Mouse (Mus musculus) kidney, embryonic 16.5 days (tissue): ENCODE results near the gene Vmn1r72. TPM values are rescaled to one million over a fixed set of nuclear protein-coding genes. Genes with fewer than 3 reads are reported as not detected.
"Not testable (repeated sequence)": the region's sequence is repeated elsewhere in the genome, so short reads cannot be mapped to it uniquely, and the experiment has no call there.

Experiments
- ATAC-seq: fragments of 200-750 bp; cut with Nextera tagmentation; 2 replicates; pipeline ENCODE4 v1.8.0; 2017; ENCODE audit warnings: moderate TSS enrichment; ENCODE audit not compliant: low FRiP score, low TSS enrichment
- H3K27ac ChIP-seq: fragments of 300-500 bp; sonication (generic); 2 replicates; pipeline ENCODE4 v1.5.1; 2014; ENCODE audit warnings: low read length
- H3K27me3 ChIP-seq: fragments of 300-500 bp; sonication (generic); 2 replicates; pipeline ENCODE4 v1.6.1; 2014; ENCODE audit warnings: low read length, control low read depth, mixed read lengths; ENCODE audit not compliant: insufficient read depth
- H3K36me3 ChIP-seq: fragments of 300-500 bp; sonication (generic); 2 replicates; pipeline ENCODE4 v1.6.1; 2014; ENCODE audit warnings: low read length, control low read depth, mixed read lengths; ENCODE audit not compliant: insufficient read depth
- H3K4me1 ChIP-seq: fragments of 300-500 bp; sonication (generic); 2 replicates; pipeline ENCODE4 v1.6.1; 2014; ENCODE audit warnings: low read length, control low read depth, mixed read lengths; ENCODE audit not compliant: insufficient read depth
- H3K4me2 ChIP-seq: fragments of 300-500 bp; sonication (generic); replicated peaks from 2 replicates; pipeline ENCODE4 v1.6.1; 2014; ENCODE audit warnings: low read depth, low read length
- H3K4me3 ChIP-seq: fragments of 300-500 bp; sonication (generic); 2 replicates; pipeline ENCODE4 v1.5.1; 2014; ENCODE audit warnings: mild to moderate bottlenecking, low read length
- H3K9ac ChIP-seq: fragments of 300-500 bp; sonication (generic); replicated peaks from 2 replicates; pipeline ENCODE4 v1.6.1; 2014; ENCODE audit warnings: low read length
- H3K9me3 ChIP-seq: fragments of 300-500 bp; sonication (generic); 2 replicates; pipeline ENCODE4 v1.6.1; 2016; ENCODE audit warnings: low read length, control low read depth
- WGBS: fragments of 180-500 bp; shearing (Covaris S2); extraction: QIAGEN DNeasy Blood & Tissue Kit; methylation state at CpG from one replicate; pipeline ENCODE4 v1.1.7; 2014; 5-methylcytosine and 5-hydroxymethylcytosine counted together
- polyA plus RNA-seq: library from polyadenylated mRNA; unstranded; fragments of >200 nt; fragmentation: Nextera tagmentation; extraction: Ambion mirVana; gene quantifications from 2 replicates; pipeline ENCODE4 v1.2.1, GENCODE M21; 2015

Vmn1r72 gene
- not detected in 2 replicates for polyA plus RNA-seq

DNA sequence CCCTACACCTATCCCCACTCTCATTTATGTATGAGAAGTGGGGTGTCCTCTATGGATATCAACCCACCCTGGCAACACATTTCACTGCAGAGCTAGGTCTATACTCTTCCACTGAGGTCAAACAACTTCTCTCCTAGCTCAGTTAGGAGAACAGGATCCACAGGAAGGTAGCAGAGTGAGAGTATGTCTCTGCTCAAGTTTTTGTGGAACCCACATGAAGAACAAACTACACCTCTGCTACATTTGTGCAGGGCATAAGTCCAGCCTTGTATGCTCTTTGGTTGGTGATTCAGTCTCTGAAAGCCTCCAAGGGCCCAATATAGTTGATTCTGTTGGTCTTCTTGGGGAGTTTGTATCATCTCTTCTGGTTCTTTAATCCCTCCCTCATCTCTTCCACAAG, at the start of gene Vmn1r72:
Gene Vmn1r72 (minus strand): TSS at position 101 of the 400 bp plus-strand sequence.
- not testable (repeated sequence) for H3K36me3 ChIP-seq, H3K4me2 ChIP-seq, H3K4me1 ChIP-seq, ATAC-seq, H3K4me3 ChIP-seq, H3K9me3 ChIP-seq, H3K9ac ChIP-seq, H3K27ac ChIP-seq, H3K27me3 ChIP-seq

DNA sequence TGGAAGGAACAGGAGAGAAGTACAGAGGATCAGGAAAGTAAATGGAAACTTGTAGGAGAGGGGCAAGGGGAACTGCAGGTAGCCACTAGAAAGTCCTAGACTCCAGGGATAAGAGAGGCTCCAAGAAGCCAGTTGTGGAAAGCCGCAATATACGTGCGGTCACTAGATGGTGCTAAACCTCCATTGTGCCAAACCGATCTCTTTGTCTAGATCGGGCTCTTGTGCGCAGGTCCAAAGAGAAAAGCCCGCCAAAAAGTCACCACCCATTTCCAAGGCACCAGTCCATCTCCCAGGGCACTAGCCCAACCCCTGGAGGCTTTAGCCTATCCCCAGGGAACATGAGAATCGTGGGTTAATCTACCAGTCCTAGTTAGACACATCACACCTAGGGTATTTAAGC, 62.9 kb downstream of the Vmn1r72 start:
- not testable (repeated sequence) for H3K4me1 ChIP-seq, H3K27me3 ChIP-seq, ATAC-seq, H3K36me3 ChIP-seq, H3K27ac ChIP-seq, H3K4me3 ChIP-seq, H3K9ac ChIP-seq, H3K9me3 ChIP-seq, H3K4me2 ChIP-seq
- WGBS = 12% methylated on average over 8 of the region's 8 CpGs

Other genes starting within 250 kb of the Vmn1r72 start
- not detected in 2 replicates for gene Zscan4-ps2, start 165.8 kb downstream of the Vmn1r72 start, polyA plus RNA-seq
- gene Zscan4-ps3, start 70.8 kb downstream of the Vmn1r72 start, polyA plus RNA-seq = not detected in 2 replicates
- gene Vmn1r73, start 50.1 kb upstream of the Vmn1r72 start, polyA plus RNA-seq = not detected in 2 replicates
- not detected in 2 replicates for gene Vmn1r74, start 153.8 kb upstream of the Vmn1r72 start, polyA plus RNA-seq
- gene Vmn1r75, start 194.5 kb upstream of the Vmn1r72 start, polyA plus RNA-seq = not detected in 2 replicates